Mouse (Mus musculus) olfactory bulb, adult 2 months (tissue): ENCODE measurements at regions not wholly inside any gene's neighbourhood (a gene's known extent, or its start where the extent isn't known, plus 50 kb on each side); places are given as distances from the start of the nearest gene placed in this dataset.

Source experiments
- H3K27ac ChIP-seq: fragments of 200-500 bp; 2 replicates; pipeline ENCODE4 v1.5.1; 2012; ENCODE audit warnings: low read depth, low read length; ENCODE audit not compliant: insufficient read depth
- H3K4me1 ChIP-seq: fragments of 200-500 bp; 2 replicates; pipeline ENCODE4 v1.6.1; 2012; ENCODE audit warnings: low read length; ENCODE audit not compliant: control insufficient read depth, insufficient read depth
- H3K4me3 ChIP-seq: fragments of 200-500 bp; 2 replicates; pipeline ENCODE4 v1.5.1; 2012; ENCODE audit warnings: mild to moderate bottlenecking, low read depth, low read length, moderate library complexity; ENCODE audit not compliant: insufficient read depth
- CTCF ChIP-seq: fragments of 200-500 bp; IDR thresholded peaks from 2 replicates; pipeline ENCODE4 v1.5.1; 2012; ENCODE audit warnings: low read depth, mild to moderate bottlenecking, low read length, moderate library complexity; ENCODE audit not compliant: insufficient read depth
- POLR2A ChIP-seq: fragments of 200-500 bp; IDR thresholded peaks from 2 replicates; pipeline ENCODE4 v1.6.1; 2012; ENCODE audit warnings: mild to moderate bottlenecking, low read depth, low read length, moderate library complexity; ENCODE audit not compliant: insufficient read depth
- WGBS: fragments of 180-500 bp; shearing (Covaris S2); methylation state at CpG from one replicate; pipeline ENCODE4 v1.1.7; 2018; 5-methylcytosine and 5-hydroxymethylcytosine counted together

GRCm38 (mm10) chr5:46347368-46348083, 490.1 kb upstream of the Lcorl start:
- Histone ChIP-seq H3K4me1 (no peaks in the 10 kb centered on the region), H3K4me3 (peak overlapping the region; percentile 24), H3K27ac (no peak overlapping the region)
- WGBS: 13% methylated on average over 16 of the region's 16 CpGs
- no peak for TF ChIP-seq POLR2A
- TF ChIP-seq CTCF: peak; percentile 69; the same call in 1 of the 2 replicates

DNA sequence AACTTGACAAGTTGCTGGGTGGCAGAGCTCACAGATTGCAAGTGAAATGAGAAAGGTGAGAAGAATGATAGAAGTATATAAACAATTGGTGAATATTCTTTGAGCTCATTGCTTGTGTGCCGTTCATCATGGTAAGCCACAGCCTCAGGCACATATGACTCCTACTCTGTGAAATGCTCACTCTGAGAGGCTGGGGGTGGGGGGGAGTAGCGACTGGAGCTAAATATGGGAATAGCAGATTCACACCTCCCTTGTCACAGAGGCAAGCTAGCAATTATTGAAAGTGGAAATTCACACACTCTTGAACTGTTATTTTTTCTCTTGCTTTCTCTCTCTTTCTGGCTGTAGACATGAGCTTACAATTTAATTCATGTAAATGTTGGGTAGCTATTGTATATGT, 481.0 kb upstream of the Lcorl start:
- WGBS: 39% methylated on average over 2 of the region's 2 CpGs
- Histone ChIP-seq H3K4me1 (no peaks in the 10 kb centered on the region), H3K27ac (no peak overlapping the region), H3K4me3 (no peak overlapping the region)
- no peak for TF ChIP-seq POLR2A
- TF ChIP-seq CTCF: no peak

GRCm38 (mm10) chr5:46330880-46331279, 473.5 kb upstream of the Lcorl start:
- WGBS: 29% methylated on average over 1 of the region's 1 CpGs
- H3K4me3 ChIP-seq: no peak overlapping the region
- TF ChIP-seq POLR2A (no peak), CTCF (no peak)
- H3K27ac ChIP-seq: no peak overlapping the region
- no peaks in the 10 kb centered on the region for H3K4me1 ChIP-seq
